Mouse (Mus musculus) spleen, adult 2 months (tissue): ENCODE data around the gene Morf4l1.

Experiments
- CTCF ChIP-seq: fragments of 200-500 bp; IDR thresholded peaks from 2 replicates; pipeline ENCODE4 v1.5.1; 2011; ENCODE audit warnings: mild to moderate bottlenecking, inconsistent platforms; ENCODE audit not compliant: insufficient read depth, insufficient read length, insufficient replicate concordance; ENCODE audit errors: extremely low read depth
- POLR2A ChIP-seq: fragments of 200-500 bp; IDR thresholded peaks from 2 replicates; pipeline ENCODE4 v1.6.1; 2011; ENCODE audit warnings: low read depth, low read length, inconsistent platforms

GRCm38 (mm10) chr9:90068786-90069185 is 45.8 kb downstream of the Morf4l1 start:
- TF ChIP-seq CTCF (no peak), POLR2A (no peak)
